Mouse (Mus musculus) spleen, postnatal 10 days (tissue): ENCODE results near the gene AC161166.1.

Source experiments
- DNase-seq, 2 experiments: peaks; one replicate each; pipeline ENCODE4 v3.0.0; 2021 to 2022; ENCODE audit warnings: low spot score in 2 of 2

Gene AC161166.1

DNA sequence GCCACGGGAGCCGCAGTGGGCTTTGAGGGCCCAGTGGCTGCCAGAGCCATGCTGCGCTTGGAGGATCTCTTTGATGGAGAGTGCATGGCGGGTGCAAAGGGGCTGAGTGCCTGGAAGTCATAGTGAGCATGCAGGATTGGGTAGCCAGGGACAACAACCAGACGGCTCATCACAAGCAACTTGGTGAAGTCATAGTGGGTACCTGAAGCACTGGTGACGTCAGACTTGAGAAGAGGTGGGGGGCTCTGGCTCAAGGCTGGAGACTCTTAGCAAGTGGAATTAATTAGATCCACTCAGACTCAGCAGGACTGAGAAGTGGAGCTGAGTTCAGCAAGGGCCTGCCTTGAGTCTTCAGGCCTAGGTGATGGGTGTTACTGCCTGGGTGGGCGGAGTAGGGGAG, at the start of gene AC161166.1:
Gene AC161166.1 (minus strand): TSS at position 101 of the 400 bp plus-strand sequence.
- no peak for DNase-seq

DNA sequence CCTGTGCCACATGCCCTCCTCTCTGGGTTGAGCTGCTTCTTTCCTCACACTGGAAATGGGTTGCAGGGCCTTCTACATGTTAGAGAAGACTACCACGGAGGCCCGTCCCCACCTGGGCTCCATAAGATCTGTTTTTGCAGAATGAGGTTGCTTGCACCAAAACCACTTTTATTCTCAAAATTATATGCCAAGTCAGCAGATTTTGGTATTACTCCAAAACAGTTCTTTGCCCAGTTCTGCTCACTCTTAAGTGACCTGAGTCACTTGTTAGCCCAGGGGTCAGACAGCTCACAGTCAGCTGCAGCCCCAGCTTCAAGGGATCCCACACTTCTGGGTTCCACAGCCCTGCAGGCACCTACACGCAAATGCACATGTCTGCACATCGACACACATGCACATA, 49.2 kb upstream of the AC161166.1 start:
- no peak for DNase-seq

- no peak for DNase-seq
These were observed 43.5 kb upstream of the AC161166.1 start for GRCm38 (mm10) chr7:24555786-24556185.

DNA sequence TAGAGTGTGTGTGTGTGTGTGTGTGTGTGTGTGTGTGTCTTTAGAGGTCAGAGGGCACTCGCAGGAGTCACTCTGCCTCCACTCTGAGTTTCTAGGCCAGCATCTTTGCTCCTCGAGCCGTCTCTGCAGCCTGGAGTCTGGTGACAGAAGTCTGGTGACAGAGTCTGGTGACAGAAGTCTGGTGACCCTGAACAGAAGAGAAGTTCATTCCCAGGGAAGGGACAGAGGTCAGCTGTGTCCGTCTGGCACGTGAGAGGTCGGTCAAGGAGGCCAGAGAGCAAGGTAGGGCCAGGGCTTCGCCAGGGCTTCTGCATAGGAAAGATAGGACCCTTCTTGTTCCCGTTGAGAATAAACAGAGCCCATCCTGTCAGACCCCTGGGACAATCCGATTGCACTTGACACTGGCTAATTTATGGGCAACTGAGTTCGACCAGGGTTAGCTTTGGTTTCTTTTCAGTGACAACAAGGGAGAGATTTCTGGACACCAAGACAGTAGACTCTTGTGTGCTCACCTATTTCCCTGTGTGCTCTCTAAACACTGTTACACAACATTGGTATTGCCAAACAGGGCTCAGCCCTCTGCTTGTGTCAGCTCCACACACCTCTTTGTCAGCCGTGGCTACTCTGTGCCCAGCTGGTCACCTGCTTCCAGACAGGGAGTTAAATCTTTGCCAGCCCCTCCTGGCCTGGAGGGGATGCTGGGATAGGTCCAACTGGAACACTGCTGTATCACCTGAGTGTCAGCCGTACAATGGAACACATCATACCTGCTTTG, 39.9 kb upstream of the AC161166.1 start:
- DNase-seq = no peak

DNA sequence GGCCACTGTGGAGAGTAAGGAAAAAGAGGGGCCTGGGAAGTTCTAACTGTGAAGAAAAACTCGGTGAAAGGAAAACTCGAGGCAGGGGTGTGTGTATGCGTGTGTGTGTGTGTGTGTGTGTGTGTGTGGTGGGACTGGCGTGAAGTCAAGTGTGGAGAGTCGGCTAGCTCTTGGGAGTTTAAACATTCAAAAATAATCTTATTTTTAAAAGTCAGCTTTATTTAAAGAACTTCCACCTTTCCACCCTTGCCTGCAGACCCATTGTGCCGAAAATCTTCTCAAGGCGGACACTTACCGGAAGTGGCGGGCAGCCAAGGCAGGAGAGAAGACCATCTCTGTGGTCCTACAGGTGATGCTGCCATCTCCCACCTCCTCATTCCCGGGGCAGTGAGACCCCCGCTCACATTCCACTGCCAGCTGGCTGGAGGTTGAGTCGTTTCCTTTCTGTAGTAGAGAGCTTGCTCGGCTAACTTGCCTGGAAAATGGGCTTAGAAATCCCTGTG, 35.3 kb upstream of the AC161166.1 start:
- DNase-seq = no peak

GRCm38 (mm10) chr7:24546634-24547389, 34.6 kb upstream of the AC161166.1 start:
- peak; percentile 93 to 99 for DNase-seq

- DNase-seq = peak in 1 of 2 experiments; percentile 45
These were observed 33.9 kb upstream of the AC161166.1 start, which contains the start of the genes Pinlyp and Xrcc1 for GRCm38 (mm10) chr7:24546068-24546614. Gene Pinlyp (minus strand): TSS chr7:24546118. Gene Xrcc1 (plus strand): TSS chr7:24546289.

DNA sequence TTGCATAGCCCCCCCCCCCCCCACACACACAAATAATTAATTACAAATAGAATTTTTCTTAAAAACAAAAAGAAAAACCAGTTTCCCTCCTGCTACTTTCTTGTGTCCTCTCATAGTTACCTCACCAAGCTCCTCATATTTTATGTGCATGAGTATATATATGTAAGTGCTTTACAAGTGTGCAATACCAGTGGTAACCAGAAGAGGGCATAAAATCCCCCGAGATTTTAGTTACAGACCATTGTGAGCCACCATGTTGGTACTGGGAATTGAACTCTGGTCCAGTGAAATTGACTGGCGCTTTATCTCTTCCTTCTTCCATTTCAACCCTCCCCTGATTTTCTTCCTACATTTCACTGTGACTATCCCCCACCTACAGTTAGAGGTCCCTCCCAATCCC, 32.3 kb upstream of the AC161166.1 start:
- no peak for DNase-seq

DNA sequence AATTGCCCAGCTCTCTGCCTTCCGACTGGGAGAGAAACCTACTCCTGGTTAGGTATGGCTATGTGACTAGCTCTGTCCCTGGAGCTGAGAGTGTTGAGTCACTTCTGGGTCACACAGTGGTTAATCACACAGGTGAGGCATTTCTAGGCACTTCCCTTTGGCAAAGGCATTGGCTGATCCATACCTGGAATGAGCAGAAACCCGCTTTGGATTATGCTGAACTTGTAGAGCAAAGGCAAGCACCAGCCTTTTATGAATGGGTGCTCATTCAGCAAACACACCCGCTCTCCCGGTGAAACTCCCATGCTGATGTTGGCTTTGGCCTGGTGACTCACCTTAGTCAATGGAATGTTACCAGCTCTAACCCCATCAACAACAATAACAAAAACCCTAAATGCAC, 27.4 kb upstream of the AC161166.1 start:
- no peak for DNase-seq

GRCm38 (mm10) chr7:24538701-24539100, 26.4 kb upstream of the AC161166.1 start:
- no peak for DNase-seq

DNA sequence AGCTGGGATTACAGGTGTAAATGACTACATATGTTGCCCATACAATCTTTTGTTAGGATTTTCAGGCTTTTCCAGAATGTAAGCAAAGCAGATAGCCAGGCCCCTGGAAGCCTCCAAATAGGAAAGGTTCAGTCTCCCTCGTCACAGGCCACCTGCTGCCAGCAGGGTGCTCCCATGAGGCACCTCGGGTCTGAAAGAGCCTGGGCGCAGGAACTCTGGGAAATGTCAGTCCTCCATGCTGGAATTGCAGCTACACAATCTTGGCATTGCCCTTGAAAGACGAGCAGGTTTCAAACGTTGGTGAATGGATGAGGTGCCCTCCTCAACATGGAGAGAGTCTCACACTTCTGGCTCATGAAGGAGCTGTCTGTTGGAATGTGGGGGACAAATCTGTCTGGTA, 25.9 kb upstream of the AC161166.1 start:
- DNase-seq = no peak

GRCm38 (mm10) chr7:24537591-24537990, 25.3 kb upstream of the AC161166.1 start:
- no peak for DNase-seq

GRCm38 (mm10) chr7:24537081-24537480, 24.8 kb upstream of the AC161166.1 start:
- no peak for DNase-seq

GRCm38 (mm10) chr7:24534301-24534700, 22.0 kb upstream of the AC161166.1 start:
- DNase-seq = no peak

DNA sequence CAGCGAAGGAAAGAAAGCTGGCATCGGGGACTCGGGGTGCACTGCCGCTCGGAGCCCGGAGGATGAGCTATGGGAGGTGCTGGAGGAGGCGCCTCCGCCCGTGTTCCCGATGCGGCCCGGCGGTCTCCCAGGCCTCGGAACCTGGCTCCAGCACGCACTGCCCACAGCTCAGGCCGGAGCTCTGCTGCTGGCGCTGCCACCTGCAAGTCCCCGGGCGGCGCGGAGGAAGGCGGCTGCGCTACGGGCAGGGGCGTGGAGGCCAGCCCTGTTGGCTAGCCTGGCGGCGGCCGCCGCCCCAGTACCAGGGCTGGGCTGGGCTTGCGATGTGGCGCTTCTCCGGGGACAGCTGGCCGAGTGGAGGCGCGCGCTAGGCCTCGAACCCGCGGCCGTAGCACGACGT, 21.6 kb upstream of the AC161166.1 start:
- no peak for DNase-seq

GRCm38 (mm10) chr7:24533031-24533571, 20.8 kb upstream of the AC161166.1 start:
- no peak for DNase-seq

DNA sequence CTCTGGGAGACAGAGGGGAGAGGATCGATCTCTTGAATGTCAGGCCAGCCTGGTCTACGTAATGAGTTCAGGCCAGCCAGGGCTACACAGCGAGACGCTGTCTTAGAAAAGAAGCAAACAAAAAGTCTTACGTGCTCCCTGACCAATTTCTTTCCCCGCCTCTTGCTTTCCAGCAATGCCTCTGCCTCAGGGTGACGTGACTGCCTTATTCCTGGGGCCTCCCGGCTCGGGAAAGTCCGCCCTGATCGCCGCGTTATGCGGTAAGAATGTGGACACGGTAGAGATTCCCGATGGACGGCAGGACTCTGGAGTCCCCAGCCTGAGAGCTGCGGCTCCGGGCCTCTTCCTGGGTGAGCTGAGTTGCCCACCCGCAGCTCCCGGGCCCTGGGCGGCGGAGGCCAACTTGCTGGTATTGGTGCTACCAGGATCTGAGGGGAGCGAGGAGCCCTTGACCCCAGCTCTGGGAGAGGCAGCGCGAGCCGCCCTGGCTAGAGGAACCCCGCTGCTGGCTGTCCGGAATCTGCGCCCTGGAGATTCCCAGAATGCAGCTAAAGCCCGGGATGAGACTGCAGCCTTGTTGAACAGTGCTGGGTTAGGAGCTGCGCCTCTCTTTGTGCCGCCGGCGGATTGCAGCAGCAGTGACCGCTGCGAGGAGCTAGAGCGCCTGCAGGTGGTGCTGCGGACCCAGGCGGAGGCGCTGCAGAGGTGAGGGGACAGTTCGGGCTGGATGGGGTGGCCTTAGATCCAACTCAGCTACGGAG, 19.1 kb upstream of the AC161166.1 start:
- peak; percentile 57 to 83 for DNase-seq

DNA sequence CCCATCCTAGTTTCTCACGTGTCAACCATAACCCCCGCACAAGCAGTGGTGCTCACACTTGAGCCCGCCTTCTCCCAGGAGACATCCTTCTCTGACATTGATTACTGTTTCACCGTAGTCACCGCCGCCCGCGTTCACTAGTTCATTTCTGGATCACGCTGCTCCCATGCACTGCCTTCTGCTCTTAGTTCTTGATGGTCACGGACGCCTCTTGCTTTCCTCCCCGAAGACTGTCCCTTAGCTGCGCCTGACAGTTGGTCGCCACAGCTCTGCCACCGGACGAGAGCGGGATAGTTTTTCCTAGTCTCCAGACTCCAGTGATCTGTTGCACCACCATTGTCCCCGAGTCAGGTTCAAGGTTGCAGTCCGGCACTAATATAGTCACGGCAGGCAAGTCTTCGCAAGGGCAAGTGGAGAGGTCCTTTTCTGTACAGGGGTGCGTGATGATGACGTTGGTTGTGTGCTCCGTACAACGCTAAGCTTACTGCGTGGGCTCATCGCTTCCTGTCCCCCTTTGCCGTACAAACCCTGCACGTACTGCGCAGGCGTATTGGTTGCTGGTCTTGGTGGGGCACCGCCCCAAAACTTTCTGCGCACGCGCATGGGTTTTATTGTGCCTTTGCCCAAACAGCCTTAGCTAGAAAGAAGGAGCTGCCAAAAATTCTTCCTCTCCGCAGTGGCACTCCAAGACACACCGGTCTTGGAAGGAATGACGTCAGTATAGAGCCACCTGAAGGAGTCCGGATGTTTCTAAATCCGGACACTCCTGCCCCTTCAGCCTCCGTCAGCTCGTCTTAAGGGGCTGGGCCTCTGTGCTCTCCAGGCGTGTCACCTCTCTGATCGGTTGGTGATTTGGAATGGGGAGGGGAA, 18.0 kb upstream of the AC161166.1 start, which contains the start of gene Irgq:
Gene Irgq (plus strand): TSS at position 628 of the 870 bp plus-strand sequence.
- peak; percentile 90 to 97 for DNase-seq

GRCm38 (mm10) chr7:24529580-24529979, 17.3 kb upstream of the AC161166.1 start:
- no peak for DNase-seq

GRCm38 (mm10) chr7:24528861-24529260, 16.6 kb upstream of the AC161166.1 start:
- DNase-seq = no peak
